Mouse (Mus musculus) lung, postnatal 36 days (tissue): ENCODE data around the gene Capza1.
"Not testable (repeated sequence)": the region's sequence is repeated elsewhere in the genome, so short reads cannot be mapped to it uniquely, and the experiment has no call there.

Experiments used
- DNase-seq: peaks from one replicate; pipeline ENCODE4 v3.0.0; 2022; ENCODE audit warnings: mixed read lengths

Capza1 gene

DNA sequence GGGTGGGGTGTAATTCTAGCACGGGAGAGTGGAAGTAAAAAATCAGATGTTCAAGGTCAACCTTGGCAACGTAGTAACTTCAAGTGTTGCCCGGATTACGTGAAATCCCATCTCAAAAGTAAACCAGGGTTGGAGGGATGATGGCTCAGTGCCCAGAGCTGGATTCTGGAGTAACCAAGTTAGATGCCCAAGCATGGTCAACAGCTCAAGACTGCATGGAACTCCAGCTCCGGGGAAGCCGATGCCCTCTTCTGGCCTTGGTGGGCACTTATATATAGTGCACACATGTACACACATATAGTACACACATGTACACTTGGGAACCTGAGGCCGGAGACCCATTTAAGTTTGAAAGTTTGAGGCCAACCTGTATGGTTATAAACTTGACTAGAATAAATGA lies 48.2 kb downstream of the Capza1 start:
- DNase-seq = no peak

GRCm38 (mm10) chr3:104815346-104815745 lies 49.0 kb downstream of the Capza1 start:
- DNase-seq = no peak

DNA sequence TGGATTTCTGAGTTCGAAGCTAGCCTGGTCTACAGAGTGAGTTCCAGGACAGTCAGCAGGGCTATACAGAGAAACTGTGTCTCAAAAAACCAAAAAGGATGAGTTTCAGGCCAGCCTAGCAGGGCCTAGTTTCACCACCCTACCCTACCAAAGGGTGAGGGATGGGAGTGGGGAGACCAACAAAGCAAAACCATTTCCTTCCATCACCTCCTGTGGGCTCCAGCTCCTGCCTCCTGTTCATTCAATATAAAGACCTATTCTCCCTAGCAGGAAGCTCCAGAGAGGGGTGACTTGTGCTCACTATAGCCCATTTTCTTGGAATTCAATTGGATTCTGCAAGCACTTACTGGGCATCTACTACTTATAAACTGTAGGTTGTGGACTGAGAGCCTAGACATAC lies 49.6 kb downstream of the Capza1 start:
- DNase-seq = no peak

GRCm38 (mm10) chr3:104813227-104813626 lies 51.1 kb downstream of the Capza1 start:
- not testable (repeated sequence) for DNase-seq

GRCm38 (mm10) chr3:104812254-104812653 lies 52.1 kb downstream of the Capza1 start:
- no peak for DNase-seq

DNA sequence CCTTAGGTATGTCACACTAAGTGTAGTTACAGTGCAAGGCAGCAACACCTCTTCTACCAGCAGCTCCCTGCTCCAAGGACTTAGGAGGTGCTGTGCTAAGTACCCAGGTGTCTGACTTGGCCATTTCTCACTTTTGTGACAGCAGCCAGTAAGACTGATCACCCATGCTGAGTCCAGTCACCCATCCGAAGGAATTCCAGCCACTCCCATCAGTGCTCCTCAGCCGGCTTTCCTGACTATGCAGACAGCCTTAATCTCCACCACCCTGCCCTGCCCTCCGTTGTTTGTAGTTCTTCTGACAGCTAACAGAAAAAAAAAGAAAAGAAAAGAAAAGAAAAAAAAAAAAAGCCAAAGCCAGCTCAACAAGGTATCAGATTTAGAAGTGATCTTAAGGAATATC lies 52.6 kb downstream of the Capza1 start:
- no peak for DNase-seq

DNA sequence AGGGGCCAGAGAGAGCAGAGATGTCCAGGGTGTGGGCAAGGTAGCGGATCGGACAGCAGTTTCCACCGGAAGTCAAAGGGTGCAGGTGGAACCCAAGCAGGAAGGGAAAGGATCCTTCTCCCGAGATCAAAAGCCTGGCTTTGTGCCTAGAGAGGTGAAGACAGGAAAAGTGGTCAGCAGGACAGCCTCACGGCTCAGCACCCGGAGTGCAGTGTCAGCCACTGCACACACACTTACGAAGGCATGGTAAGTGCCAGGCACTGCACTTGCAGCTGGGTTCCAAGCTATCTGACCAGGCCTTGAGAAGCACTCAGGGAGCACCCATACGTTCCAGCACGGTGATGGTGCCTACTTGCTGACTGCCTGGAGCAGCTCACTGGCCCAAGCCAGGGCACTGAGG lies 58.8 kb downstream of the Capza1 start:
- no peak for DNase-seq

- DNase-seq = no peak
These were observed 60.0 kb downstream of the Capza1 start for GRCm38 (mm10) chr3:104804312-104804711.

- DNase-seq = no peak
These were observed 62.8 kb downstream of the Capza1 start for GRCm38 (mm10) chr3:104801481-104801880.

- DNase-seq = no peak
These were observed 63.6 kb downstream of the Capza1 start for GRCm38 (mm10) chr3:104800681-104801080.

DNA sequence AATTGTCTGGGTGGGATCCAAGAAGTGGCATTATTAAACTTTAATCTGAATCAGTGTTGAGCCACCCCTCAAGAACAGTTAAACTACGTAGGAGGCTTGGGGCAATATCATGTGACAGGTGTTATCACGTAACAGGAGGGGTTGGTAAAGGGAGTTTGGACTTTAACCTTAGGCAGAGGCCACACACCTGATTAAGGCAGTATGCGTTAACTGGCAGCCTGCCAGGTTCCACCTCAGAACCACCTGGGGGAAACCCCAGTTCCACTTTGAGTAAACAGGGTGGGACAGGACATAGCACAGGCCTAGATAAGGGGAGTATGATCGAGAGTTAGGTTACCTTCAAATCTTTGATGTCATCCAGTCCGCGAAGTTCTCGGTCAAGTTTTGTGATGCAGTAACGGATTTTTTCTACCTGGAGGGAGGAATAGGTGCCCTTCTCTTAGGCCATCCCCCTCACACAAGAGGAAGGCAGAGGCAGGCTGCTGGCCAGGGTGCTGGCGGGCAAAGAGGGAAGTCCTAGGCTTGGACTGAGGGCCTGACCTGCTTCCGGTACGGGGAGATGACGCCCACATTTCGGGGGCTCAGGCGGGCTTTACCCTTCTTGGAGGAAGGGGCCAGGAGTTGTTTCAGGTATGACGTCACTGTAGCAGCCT lies 67.7 kb downstream of the Capza1 start:
- DNase-seq = peak; percentile 66

GRCm38 (mm10) chr3:104795661-104796340 lies 68.5 kb downstream of the Capza1 start:
- no peak for DNase-seq

DNA sequence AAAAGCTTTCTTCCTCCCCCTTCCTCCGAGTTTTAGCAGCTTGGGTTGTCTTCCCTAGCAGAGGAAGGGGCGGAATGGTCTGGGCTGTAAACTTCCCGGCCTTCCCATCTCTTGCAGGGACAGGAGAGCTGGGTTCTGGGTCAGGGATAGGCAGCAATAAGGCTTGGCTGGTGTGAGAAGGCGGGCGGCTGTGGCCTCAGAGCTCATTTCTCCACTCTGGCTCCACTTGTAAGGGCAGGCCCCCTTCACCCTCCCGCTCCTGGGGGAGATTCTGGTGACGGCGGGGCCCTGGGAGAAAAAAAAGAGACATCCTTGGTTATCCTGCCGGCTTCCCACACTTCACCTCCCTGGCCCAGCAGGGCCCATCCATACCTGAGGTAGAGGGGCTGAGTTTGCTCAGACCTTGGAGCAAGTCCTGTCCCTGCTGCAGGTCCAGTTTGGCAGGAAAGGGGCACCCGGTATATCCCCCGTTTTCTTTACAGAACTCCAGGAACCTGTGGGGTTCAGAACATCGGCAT lies 69.3 kb downstream of the Capza1 start:
- DNase-seq = no peak

DNA sequence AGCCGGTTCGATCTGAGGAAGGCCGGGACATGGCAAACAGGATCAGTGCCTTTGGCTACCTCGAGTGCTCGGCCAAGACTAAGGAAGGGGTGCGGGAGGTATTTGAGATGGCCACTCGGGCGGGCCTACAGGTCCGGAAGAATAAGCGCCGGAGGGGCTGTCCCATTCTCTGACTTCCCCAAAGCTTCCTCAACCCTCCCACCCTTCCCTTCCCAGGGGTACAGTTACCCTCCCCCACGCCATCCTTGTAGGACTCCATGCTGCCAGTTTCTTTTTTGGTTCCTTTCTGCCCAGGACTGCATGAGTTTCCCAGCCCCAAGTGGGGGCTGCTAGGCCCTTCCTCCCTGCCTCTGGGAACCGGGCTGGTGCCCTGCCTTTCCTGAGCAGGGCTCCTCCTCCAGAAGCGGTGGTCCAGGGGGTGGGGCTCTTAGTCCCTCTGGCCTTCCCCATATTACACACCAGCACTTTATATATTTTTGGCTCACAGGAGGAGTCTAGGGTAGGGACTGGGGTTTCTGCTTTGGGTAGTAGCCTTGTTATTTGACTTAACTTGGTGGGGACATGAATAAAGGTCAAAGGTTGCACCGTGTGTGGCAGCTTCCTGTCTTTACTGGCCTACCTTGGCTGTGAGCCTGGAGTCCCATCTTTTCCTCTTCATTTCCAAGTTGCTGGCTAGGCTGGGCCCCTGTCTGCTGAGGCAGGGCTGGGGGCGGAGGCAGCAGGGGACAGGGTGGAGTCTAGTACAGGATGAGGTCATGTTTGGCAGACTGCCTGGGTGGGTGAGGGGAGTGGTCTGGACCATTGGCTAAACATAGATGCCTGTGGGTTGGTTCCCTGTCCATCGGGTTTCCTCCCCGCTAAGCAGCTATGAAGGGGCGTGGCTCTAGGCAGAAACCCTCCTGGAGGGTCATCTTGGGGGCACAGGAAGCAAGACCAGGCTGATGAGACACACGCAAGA lies 70.2 kb downstream of the Capza1 start:
- DNase-seq = peak; percentile 97

- DNase-seq = no peak
These were observed 71.7 kb downstream of the Capza1 start for GRCm38 (mm10) chr3:104792360-104793270.

GRCm38 (mm10) chr3:104791671-104792070 lies 72.6 kb downstream of the Capza1 start:
- DNase-seq = no peak

GRCm38 (mm10) chr3:104791017-104791416 lies 73.3 kb downstream of the Capza1 start:
- DNase-seq = no peak

DNA sequence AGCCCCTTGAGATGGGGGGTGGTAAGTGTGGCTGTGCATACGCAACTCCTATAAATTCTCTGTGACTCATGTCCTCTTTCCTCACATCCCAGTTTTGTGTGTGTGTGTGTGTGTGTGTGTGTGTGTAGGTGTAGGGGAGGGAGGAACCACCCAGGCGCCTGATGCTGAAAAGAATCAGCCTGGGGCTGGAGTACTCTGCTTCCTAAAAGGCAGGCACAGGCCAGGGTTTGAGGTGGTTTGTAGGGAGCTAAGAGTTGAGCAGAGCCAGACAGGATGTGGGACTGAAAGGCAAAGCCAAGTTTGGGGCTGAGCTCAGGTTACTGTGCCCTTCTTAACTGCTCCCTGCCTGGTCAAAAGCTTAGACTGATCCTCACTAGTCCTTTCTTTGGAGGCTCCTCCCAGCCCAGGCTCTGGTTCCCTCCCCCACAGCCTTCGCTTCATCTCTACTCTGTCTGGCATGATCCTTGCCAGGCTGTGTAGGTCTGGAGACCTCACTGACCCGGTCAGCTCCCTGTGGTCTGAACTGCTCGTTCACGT lies 73.8 kb downstream of the Capza1 start:
- DNase-seq = peak; percentile 49

- peak; percentile 58 for DNase-seq
These were observed 74.5 kb downstream of the Capza1 start for GRCm38 (mm10) chr3:104789822-104790221.

DNA sequence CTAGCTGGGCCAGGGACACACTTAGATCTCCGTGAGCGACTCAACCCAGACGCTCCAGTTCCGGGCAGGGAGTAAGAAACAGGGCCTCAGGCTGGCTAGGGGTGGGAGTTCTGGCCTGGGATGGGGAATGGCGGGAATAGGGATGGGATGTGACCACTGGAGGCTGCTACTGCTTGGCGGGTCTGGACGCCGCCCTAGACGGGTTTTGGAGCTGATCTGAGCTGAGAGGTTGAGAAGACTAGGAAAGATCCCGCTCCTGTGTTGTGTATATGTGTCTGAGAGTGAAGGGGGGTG lies 75.0 kb downstream of the Capza1 start:
- DNase-seq = no peak

- peak; percentile 89 for DNase-seq
These were observed 75.6 kb downstream of the Capza1 start for GRCm38 (mm10) chr3:104788561-104789311.
